In genomic region chr14:61571366-61571765, GRCm38 (mm10) we compare ENCODE assay signal across 8 mouse cellular contexts. TPM values are rescaled to one million over a fixed set of nuclear protein-coding genes. Genes with fewer than 3 reads are reported as not detected.
DNase-seq lines count a peak whose midpoint lies in the region; ATAC-seq and TF ChIP-seq lines count a peak whose summit lies in the region.

No protein-coding gene starts in this region.

- DNase-seq in cerebellum, adult 11 months = peak; percentile 73
- DNase-seq in adrenal gland, postnatal 36 days = peak; percentile 91 to 93
- peak; percentile 91 to 94 for DNase-seq in heart, postnatal 14 days
- peak; percentile 74 to 84 for DNase-seq in layer of hippocampus, postnatal 36 days
- peak; percentile 58 to 82 for DNase-seq in spleen, adult 2 months (ENCODE audit: low read depth in 1 of 2, low spot score in 2 of 2)

- H3K36me3 ChIP-seq in spleen, adult 2 months (ENCODE audit: control insufficient read depth, insufficient read depth, low read length) = no peaks in the 10 kb centered on the region

- 10% methylated on average over 4 of the region's 4 CpGs for WGBS in spleen, adult 2 months

- no peak overlapping the region for H3K4me3 ChIP-seq in embryonic fibroblast, embryonic 13.5 days (ENCODE audit: insufficient read depth, low read length)
- no peak overlapping the region for H3K4me3 ChIP-seq in spleen, adult 2 months (ENCODE audit: extremely low read depth, insufficient read depth, insufficient read length)

- no peaks in the 10 kb centered on the region for H3K27me3 ChIP-seq in spleen, adult 2 months (ENCODE audit: control insufficient read depth, insufficient read depth, low read length)

- no peaks in the 10 kb centered on the region for H3K4me1 ChIP-seq in embryonic fibroblast, embryonic 13.5 days (ENCODE audit: control insufficient read depth, insufficient read depth, low read length)
- H3K4me1 ChIP-seq in spleen, adult 2 months (ENCODE audit: control insufficient read depth, insufficient read depth, insufficient read length) = no peaks in the 10 kb centered on the region

- intact Hi-C loops in heart, postnatal 14 days (cut with DNase I) = loop anchor here (2.0 to 10.0 kb wide), 4 partner anchors 116 to 763 kb away; no protein-coding TSS in a partner anchor

- no peak for TF ChIP-seq POLR2A in embryonic fibroblast, embryonic 13.5 days (IDR thresholded peaks at IDR 0.05; ENCODE audit: low read depth, low read length)
- TF ChIP-seq POLR2A in spleen, adult 2 months (IDR thresholded peaks at IDR 0.05; ENCODE audit: low read depth, low read length) = no peak

- H3K27ac ChIP-seq in embryonic fibroblast, embryonic 13.5 days (ENCODE audit: insufficient read depth, low read length) = no peak overlapping the region
- H3K27ac ChIP-seq in spleen, adult 2 months (ENCODE audit: insufficient read depth, low read length) = no peak overlapping the region

- ATAC-seq in cerebellum, adult (ENCODE audit: insufficient number of reproducible peaks, low FRiP score, low TSS enrichment) = no peak
- peak; percentile 74 for ATAC-seq in megakaryocyte-erythroid progenitor cell, adult 5-6 weeks (replicated peaks; ENCODE audit: low FRiP score, low TSS enrichment, poor library complexity, severe bottlenecking)

- peak; percentile 91; the same call in 1 of the 2 replicates for TF ChIP-seq CTCF in embryonic fibroblast, embryonic 13.5 days (IDR thresholded peaks at IDR 0.05; ENCODE audit: borderline replicate concordance, insufficient read depth, low read length)
- TF ChIP-seq CTCF in spleen, adult 2 months (IDR thresholded peaks at IDR 0.05; ENCODE audit: extremely low read depth, insufficient read depth, insufficient read length, insufficient replicate concordance) = peak; percentile 88; the same call in 1 of the 2 replicates

RNA-seq across cellular contexts. Expression of gene Spryd7, which starts 14.7 kb away (rescaled TPM):
- 10 to 100 TPM; 18.7 to 23.8 TPM for total RNA-seq in adrenal gland, postnatal 36 days (2021)
- 16.0 and 16.2 TPM in 2 replicates for polyA plus RNA-seq in embryonic fibroblast, embryonic 13.5 days (2011; ENCODE audit: insufficient read length, low read depth, missing spikeins)
- 10 to 100 TPM; 51.3 to 55.6 TPM for total RNA-seq in heart, postnatal 14 days (2021)
- 10 to 100 TPM; 46.2 to 50.9 TPM for total RNA-seq in layer of hippocampus, postnatal 36 days (2021)
- 8.6 and 10.7 TPM in 2 replicates for total RNA-seq in megakaryocyte-erythroid progenitor cell, adult 5-6 weeks (2014; fragmentation: Nextera tagmentation)
- 16.1 and 24.0 TPM in 2 replicates for total RNA-seq in megakaryocyte-erythroid progenitor cell, adult 5-6 weeks (2017)
- 3.2 and 3.9 TPM in 2 replicates for polyA plus RNA-seq in spleen, adult 2 months (2012; rRNA removed)

RNA-seq across cellular contexts. Expression of gene Trim13, which starts 26.7 kb away (rescaled TPM):
- 1 to 10 TPM; 5.3 to 7.0 TPM for total RNA-seq in adrenal gland, postnatal 36 days (2021)
- polyA plus RNA-seq in embryonic fibroblast, embryonic 13.5 days (2011; ENCODE audit: insufficient read length, low read depth, missing spikeins) = 15.3 and 15.4 TPM in 2 replicates
- total RNA-seq in heart, postnatal 14 days (2021) = 1 to 10 TPM; 7.2 to 7.4 TPM
- total RNA-seq in layer of hippocampus, postnatal 36 days (2021) = 10 to 100 TPM; 14.1 to 14.2 TPM
- 7.2 and 14.8 TPM in 2 replicates for total RNA-seq in megakaryocyte-erythroid progenitor cell, adult 5-6 weeks (2014; fragmentation: Nextera tagmentation)
- 21.1 and 28.5 TPM in 2 replicates for total RNA-seq in megakaryocyte-erythroid progenitor cell, adult 5-6 weeks (2017)
- polyA plus RNA-seq in spleen, adult 2 months (2012; rRNA removed) = 0.60 and 0.79 TPM in 2 replicates

RNA-seq across cellular contexts. Expression of gene Kcnrg, which starts 35.9 kb away (rescaled TPM):
- total RNA-seq in adrenal gland, postnatal 36 days (2021) = under 1 TPM; 0.17 to 0.20 TPM
- polyA plus RNA-seq in embryonic fibroblast, embryonic 13.5 days (2011; ENCODE audit: insufficient read length, low read depth, missing spikeins) = 0.39 TPM in 1 of 2 replicates, not detected in the other
- total RNA-seq in heart, postnatal 14 days (2021) = under 1 TPM in 1 of 2 experiments, not detected in 1; 0.62 TPM
- total RNA-seq in layer of hippocampus, postnatal 36 days (2021) = 1 to 10 TPM in 1 of 2 experiments, under 1 TPM in 1; 0.87 to 1.1 TPM
- 0.82 TPM in 1 of 2 replicates, not detected in the other for total RNA-seq in megakaryocyte-erythroid progenitor cell, adult 5-6 weeks (2014; fragmentation: Nextera tagmentation)
- 0.65 TPM in 1 of 2 replicates, not detected in the other for total RNA-seq in megakaryocyte-erythroid progenitor cell, adult 5-6 weeks (2017)
- not detected in 2 replicates for polyA plus RNA-seq in spleen, adult 2 months (2012; rRNA removed)
